Mouse (Mus musculus): ENCODE data around the gene Hunk.

Hunk gene

DNA sequence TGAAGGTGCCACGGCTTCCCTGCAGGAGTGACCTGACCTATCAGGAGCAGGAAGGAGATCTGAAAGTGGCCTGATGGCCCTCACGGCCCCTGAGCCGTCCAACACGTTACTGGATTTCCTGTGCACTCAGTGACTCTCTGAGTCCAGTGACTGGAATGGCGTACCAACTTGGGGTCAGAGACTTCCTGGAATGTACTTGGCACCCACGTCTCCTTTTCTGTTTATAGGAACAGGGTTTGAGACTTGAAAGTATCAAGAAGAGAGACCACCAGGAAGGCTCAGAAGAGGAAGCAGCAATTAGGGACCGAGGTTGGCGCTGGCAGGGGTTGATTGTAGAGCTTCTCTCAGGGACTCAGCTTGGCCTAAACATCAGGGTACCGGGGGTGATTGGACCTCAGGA lies 131.2 kb downstream of the Hunk start:
- DNase-seq, result no peak

DNA sequence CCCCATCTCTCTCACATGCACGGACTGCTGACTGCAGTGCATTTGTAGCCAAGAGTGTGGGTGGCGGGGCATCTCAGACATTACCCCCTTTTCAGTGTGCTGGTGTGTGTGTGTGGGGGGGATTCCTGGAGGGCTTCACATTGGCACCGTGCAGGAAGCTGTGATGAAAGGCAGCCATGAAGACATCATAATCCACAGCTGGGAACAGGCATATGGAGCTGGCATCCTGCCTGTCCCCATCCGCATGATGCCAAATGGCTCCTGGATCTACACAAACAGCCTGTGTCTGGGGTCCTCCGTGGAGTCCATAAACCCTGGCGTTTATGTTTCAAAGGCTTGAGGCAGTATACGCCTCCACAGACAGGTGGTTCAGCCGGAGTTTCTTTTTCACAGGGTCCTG lies 132.4 kb downstream of the Hunk start:
- DNase-seq, result no peak

DNA sequence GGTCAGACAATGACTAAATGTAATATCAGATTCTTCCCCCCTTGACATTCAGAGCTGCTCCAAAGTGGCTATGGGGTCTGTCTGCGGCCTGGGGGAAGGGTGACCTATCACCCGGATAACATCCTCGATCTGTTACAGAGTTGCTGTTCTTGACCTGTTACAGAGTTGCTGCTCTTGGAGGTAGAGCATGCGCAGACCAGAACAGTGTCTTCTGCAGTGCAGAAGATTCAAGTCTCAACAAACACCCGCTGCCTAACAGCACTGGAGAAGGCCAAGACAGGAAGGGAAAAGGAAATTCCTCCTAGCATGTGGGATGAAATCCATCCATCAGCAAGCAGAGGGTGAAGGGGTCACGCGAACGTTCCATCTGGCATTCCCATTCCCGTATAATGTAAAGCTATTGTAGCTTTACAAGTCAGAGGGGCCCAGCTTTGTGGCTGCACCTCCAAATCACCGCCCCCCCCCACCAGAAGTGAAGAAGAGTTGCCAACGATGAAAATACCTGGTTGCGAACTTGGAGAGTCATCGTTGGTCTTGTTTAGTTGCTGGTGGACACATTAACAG lies 133.0 kb downstream of the Hunk start:
- no peak for DNase-seq

DNA sequence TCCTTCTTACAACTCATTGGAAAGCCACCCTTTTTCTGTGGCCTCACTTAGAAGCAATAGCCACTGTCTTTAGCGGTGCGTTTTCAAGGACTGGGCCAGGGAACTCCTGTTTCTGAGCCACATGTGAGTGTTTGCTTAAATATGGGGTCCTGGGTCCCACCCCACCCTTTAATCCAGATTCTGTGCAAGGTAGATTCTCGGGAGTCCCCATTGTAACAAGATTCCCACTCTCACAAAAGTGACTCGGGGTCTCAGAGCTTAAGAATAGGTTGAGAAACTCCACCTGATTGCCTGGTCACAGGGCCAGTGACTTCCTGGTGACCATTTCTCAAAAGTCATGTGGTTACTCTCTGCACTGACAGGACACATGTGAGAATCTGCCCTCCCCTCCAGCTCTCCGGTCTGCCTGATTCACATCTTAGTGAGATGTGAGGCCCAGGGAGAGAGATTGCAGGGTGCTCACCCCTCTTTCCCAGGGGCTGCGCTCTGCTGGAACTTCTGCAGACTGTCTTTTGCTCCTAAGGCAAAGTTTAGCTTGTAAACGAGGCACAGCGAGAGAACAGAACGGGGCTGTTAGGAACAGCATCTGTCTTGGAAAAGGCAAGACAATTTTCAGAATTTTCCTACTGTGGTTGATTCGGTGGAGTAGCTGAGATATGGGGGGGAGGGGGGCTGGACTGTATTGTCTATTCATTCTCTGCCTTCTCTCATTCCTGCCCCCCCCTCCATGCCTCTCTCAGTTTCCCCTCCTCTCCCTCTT lies 135.6 kb downstream of the Hunk start:
- DNase-seq, result no peak

DNA sequence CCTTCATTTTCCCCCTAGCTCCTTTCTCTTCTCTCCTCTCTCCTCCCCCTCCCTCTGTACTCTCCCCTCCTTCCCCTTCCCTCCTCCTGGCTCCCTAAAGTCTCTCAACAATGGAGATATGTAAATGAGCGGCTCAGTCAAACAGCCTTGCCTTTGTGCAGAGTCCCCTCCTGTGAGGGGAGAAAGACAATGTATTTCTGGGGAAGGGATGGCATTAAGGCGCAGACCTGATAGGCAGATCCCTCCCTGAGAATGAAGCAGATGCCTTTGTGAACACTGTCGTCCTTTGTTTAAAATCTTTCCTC lies 136.1 kb downstream of the Hunk start:
- no peak for DNase-seq

DNA sequence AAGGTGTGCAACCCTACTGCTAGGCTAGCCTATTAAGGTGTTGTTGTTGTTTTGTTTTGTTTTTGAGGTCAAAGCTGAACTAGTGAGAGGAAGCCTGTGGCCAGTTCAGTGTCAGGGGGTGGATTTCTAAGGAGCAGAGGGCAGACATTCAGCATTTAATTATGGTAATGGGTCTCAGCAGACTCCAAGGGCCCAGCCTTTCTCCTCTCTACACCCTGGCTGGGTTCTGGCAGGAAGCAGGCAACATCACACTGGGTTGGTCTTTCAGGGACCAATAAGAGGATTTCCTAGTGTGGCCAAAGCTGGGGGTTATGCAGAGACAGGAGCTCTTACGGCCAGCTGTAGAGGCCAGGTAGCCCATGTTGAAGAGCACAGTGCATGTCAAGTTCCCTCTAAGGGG lies 136.8 kb downstream of the Hunk start:
- no peak for DNase-seq

DNA sequence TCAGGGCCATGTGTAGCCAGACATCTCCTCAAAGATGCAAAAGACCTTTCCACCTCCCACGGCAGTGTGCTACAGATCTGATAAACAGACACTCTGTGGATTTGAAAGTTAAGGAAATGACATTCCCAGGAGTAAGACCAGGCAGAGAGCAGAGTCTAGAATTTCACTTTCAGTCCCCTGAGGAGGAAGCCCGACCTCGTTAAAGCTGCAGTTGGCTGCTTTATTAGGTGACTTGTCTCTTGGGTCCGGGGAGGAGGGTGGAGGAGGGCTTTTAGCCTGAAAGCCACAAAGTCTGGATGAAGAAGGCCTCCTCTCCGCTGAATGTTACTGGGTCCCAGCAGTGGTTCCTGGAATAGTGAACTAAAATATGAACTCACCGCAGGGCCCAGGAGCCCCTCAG lies 137.6 kb downstream of the Hunk start:
- DNase-seq, result no peak

DNA sequence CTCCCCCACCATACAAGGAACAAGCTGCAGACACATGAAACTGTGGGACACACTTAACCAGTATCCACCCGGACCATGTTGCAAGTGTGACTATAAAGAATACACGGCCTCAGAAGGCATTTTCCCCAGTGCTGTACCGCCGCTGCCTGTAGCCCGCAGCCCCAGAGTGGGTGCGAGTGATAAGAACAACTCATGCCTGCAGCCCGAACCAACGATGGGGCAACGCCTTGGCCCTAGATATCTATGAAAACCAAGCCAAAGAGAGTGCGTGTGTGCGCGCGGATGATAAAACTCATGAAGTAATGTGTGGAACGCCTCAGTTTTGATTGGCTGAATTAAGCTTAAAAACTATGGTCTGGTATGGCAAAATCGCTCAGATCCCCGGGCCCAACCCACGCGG lies 138.1 kb downstream of the Hunk start:
- no peak for DNase-seq

DNA sequence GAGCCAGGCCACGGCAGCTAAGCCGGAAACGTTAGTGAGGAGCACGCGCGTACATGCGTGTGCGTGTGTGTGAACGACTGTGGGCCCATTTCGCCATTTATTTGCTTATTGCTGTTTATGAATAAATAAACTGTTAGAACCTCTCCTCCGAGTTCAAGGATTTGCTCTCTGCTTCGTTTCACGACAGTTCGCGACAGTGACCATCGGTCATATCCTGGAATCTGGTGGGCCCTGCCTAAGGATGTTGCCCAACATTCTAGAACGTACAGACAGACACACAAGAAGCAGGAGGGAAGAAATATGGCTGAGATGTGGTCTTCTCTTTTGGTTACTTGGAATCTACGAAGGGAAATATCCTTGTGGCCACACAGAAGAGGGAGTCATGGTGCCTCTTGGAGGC lies 138.6 kb downstream of the Hunk start:
- DNase-seq, result no peak

DNA sequence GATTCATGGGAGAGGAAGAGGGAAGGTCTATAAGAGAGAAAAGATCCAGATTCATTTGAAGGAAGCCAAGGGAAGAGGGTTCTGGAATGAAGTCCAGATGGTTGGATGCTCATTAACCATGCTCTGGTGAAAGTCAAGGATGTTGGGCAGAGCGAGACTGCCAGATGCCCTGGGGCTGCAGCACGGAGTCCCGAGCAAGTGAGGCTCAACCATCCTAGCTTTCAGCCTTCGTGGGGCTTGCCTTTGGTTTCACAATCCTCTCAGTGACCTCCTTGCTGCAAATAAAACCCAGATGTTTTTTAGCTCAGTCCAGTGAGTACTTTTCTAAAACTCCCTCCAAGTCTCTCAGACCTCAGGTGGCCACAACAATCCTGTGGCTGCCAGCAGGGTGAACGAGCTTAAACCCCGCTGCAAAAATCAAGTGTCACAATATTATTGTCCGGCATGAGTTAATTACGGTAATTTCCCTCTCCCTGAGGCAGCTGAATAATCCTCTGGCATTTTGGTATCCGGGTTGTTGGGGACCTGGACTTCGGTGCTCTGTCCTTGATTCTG lies 147.4 kb downstream of the Hunk start:
- DNase-seq, result peak in 1 of 2 experiments; percentile 18

DNA sequence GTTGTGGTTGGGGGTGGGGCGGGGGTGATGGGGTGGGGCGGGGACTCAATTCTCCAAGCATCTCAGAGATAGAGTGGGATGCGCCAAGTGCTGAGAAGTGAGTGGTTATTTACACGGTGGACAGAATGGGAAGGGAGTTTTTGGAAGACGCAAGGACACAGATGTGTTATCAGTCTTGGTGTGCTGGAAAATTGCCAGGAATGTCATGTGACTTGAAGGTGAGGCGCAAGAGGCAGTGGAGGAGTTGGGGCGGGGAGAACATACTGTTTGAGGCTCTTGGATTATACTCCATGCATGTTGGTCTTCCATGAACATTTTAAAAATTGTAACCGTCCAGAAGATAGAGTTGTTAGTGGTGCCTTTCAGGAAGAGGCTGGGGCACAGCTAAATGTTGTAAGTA lies 148.8 kb downstream of the Hunk start:
- no peak for DNase-seq

DNA sequence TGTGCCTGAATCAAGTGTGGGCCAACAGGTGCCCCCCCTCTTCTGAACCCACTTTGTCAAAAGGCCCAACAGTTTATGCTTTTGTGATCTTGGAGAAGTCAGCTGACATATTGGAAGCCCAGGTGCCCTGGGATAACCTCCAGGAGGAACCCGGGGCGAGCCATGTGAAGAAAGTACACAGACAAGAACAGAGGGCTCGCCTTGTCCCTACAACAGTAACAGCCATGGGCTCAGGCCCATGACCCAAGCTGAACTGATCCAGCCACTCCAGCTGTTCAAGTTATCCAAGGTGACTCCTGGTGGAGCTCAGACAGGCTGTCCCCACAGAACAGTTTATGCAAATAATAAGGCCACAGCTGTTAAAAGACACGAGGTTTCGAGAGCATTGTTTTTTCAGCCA lies 153.1 kb downstream of the Hunk start:
- no peak for DNase-seq

DNA sequence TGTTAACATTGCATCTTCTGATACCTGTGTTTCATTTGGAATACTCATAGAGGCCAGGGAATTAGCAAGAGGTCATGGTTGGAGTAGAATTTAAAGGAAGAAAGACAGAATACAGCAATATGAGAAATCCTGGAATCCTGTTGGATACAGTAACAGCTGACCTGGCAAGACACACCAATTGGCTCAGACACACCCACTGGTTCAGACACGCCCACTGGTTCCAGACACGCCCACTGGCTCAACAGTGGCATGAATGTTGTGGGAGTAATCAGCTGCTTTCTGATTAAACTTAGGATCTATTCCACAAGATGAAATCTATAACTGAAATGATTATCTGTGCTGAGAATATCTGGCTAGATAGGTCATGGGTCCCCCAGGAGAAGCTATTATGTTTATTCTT lies 155.4 kb downstream of the Hunk start:
- DNase-seq, result no peak

DNA sequence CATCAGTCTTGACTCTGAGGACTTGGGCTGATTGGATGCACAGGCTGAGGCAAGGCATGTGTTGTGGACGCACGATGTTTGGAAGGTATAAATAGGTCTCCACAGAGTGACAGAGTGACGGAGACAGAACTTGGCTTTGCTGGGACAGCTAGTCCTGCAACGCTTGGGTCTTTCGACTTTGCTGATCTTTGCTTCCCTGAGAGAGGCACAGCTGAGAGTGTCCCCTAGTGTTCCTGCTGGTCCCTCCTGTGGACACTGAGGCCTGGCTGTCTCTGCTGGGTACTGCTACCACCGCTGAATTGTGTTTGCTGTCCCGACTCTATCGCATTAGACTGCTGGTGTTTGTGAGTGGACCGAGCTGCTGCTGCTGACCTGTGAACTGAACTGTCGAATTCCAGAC lies 156.6 kb downstream of the Hunk start:
- no peak for DNase-seq

DNA sequence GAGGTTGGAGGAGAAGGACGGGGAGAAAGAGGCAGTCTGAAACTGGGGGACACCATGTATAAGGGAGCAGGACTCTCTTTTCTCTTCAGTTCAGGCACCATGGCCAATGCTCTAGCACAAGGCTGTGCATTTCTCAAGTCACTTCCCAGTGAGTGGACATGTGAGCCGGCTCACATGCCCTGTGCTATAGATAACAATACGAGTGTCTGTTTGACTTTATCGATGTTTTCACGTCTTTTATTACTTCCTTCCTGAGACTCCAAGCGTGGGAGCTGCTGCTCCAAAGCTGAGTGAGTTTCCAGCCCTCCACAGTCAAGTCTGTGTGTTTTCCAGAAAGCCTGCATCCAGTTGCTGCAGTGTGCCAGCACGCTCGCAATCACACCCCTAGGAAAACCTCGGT lies 158.4 kb downstream of the Hunk start:
- DNase-seq, result no peak

DNA sequence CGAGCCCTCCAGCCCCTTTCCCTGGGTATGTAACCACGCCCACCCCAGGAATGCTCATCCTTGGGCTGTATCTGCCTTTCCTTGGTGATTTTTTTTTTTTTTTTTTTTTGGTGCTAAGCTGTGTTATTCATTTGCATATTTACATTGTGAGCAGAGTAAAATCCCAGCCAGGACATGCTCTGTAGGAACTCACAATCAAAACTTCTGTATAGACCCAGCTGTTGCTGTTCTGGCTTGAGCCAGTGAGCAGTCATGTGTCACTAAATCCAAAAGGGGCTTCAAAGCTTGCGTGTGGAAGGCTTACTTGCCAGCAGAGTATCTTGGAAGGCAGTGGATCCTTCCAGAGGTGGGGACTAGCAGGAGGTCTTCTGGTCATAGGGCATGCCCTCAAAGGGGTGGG lies 159.7 kb downstream of the Hunk start:
- DNase-seq, result no peak

DNA sequence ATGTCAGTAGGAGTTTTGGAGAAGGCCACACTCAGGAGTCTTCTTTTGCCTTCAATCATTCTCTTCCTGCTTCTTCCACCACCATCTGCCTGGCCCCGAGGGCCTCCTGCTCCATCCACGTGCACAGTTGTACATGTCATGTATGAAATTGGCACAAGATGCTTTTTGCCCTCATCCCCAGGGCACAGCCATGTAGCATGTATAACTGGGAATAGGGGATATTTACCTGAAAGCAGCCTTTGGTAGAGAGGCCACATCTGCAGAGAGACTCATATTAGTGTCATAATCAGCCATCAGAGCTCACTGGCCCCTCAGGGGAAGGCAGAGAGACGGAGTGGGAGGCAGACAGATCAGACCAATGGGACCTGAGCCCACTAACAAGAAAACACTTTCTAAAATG lies 160.8 kb downstream of the Hunk start:
- no peak for DNase-seq

DNA sequence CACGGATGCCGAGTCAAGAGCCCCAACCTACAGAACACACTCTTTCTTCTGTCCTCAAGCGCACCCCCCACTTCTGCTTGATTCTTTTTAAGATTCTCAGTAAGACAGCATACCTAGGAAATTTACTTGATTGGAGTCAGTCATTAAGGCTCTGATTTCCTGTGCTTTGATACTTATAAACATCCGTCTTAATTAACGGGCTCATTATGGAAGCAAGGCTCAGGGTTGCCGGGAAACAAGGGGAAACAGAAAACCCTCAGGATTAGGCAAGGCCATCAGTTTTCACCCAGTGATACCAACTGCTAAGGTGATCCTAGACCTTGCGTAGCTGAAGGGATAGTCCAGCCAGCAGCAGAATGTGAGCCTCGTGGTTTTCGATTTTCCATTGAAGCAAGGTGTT lies 162.2 kb downstream of the Hunk start:
- DNase-seq, result no peak
